In the genomic region with DNA sequence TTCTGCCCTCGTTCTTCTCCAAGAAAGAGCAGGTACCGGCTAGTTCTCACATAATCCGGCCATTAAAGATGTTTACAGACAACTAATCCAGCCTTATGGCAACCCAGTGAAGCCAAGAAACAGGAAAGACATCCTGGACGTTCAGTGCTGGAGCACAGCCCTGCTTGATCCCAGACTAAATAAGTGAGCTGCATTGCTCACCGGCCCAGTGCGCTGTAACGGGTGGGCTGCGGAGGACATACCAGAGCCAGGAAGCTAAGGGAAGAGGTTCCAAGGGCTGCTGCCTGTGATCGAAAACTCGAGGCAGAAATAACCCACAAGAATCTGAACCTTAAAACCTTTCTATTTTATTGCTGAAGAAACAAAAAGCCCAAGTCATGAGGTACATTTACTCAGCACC, we compare ENCODE assay signal across 24 mouse cellular contexts. TPM values are rescaled to one million over a fixed set of nuclear protein-coding genes. Genes with fewer than 3 reads are reported as not detected.
DNase-seq lines count a peak whose midpoint lies in the region; ATAC-seq and TF ChIP-seq lines count a peak whose summit lies in the region.
"Had no signal": no experiment of that assay in that cellular context is flagged by ENCODE, and none has a peak within 500 bp of the region (broad histone marks: within the 10 kb centered on the region; RNA-seq: fewer than 3 reads in every experiment).

No protein-coding gene starts in this region.

- H3K9me3 ChIP-seq in kidney, embryonic 15.5 days (replicated peaks), result no peaks in the 10 kb centered on the region
- H3K9me3 ChIP-seq in kidney, embryonic 16.5 days (ENCODE audit: low read length), result no peaks in the 10 kb centered on the region
- H3K9me3 ChIP-seq in midbrain, embryonic 13.5 days, result no peaks in the 10 kb centered on the region
- H3K9me3 ChIP-seq in midbrain, postnatal 0 days (ENCODE audit: low read length), result no peaks in the 10 kb centered on the region
- no peaks in the 10 kb centered on the region for H3K9me3 ChIP-seq in stomach, postnatal 0 days (ENCODE audit: control insufficient read depth, low read length)
- H3K9me3 ChIP-seq: heart, embryonic 13.5 days; limb, embryonic 12.5 days; liver, embryonic 13.5 days; lung, embryonic 15.5 days had no signal

- peak overlapping the region; percentile 3; the same call in 1 of the 2 replicates for H3K27ac ChIP-seq in kidney, embryonic 15.5 days
- no peak overlapping the region for H3K27ac ChIP-seq in kidney, embryonic 16.5 days (ENCODE audit: low read length)
- H3K27ac ChIP-seq in midbrain, embryonic 13.5 days, result peak overlapping the region; percentile 44; the same call in 1 of the 2 replicates
- H3K27ac ChIP-seq in midbrain, postnatal 0 days (ENCODE audit: low read depth, low read length), result no peak overlapping the region
- 0 out of 2 replicates have a peak overlapping the region, but pooled peaks have one; percentile 18 for H3K27ac ChIP-seq in stomach, postnatal 0 days (replicated peaks)
- H3K27ac ChIP-seq: heart, embryonic 13.5 days; limb, embryonic 12.5 days; liver, embryonic 13.5 days; lung, embryonic 15.5 days; macrophage had no signal

- no peaks in the 10 kb centered on the region for H3K27me3 ChIP-seq in kidney, embryonic 15.5 days
- H3K27me3 ChIP-seq in kidney, embryonic 16.5 days (ENCODE audit: insufficient read depth, low read length), result no peaks in the 10 kb centered on the region
- no peaks in the 10 kb centered on the region for H3K27me3 ChIP-seq in midbrain, embryonic 13.5 days
- H3K27me3 ChIP-seq in midbrain, postnatal 0 days (ENCODE audit: insufficient read depth, low read length), result no peaks in the 10 kb centered on the region
- H3K27me3 ChIP-seq in stomach, postnatal 0 days (ENCODE audit: control insufficient read depth, insufficient read depth, low read length), result no peaks in the 10 kb centered on the region
- H3K27me3 ChIP-seq: heart, embryonic 13.5 days; limb, embryonic 12.5 days; liver, embryonic 13.5 days; lung, embryonic 15.5 days had no signal

- no peak for ATAC-seq in kidney, embryonic 15.5 days (replicated peaks; ENCODE audit: low FRiP score)
- no peak for ATAC-seq in kidney, embryonic 16.5 days (ENCODE audit: low FRiP score, low TSS enrichment)
- ATAC-seq in midbrain, embryonic 13.5 days, result no peak
- ATAC-seq in midbrain, postnatal 0 days (ENCODE audit: low FRiP score), result no peak
- ATAC-seq in stomach, postnatal 0 days (ENCODE audit: low FRiP score, low TSS enrichment), result no peak
- ATAC-seq in inflammation-experienced regulatory T-cells, adult 6 months, result no peak
- ATAC-seq: CD4-positive, CD25-positive, alpha-beta regulatory T cell, adult 4 months; intestine, postnatal 0 days had no signal

- no peak overlapping the region for H3K4me2 ChIP-seq in kidney, embryonic 15.5 days
- H3K4me2 ChIP-seq in kidney, embryonic 16.5 days (replicated peaks; ENCODE audit: low read depth, low read length), result no peak overlapping the region
- H3K4me2 ChIP-seq in midbrain, embryonic 13.5 days (replicated peaks), result no peak overlapping the region
- H3K4me2 ChIP-seq in midbrain, postnatal 0 days (ENCODE audit: low read depth, low read length, poor library complexity, severe bottlenecking), result no peak overlapping the region
- H3K4me2 ChIP-seq in stomach, postnatal 0 days (replicated peaks; ENCODE audit: low read depth), result no peak overlapping the region
- H3K4me2 ChIP-seq: heart, embryonic 13.5 days; limb, embryonic 12.5 days; liver, embryonic 13.5 days; lung, embryonic 15.5 days had no signal

- WGBS in kidney, embryonic 15.5 days, result 63% methylated on average over 10 of the region's 10 CpGs
- 48% methylated on average over 10 of the region's 10 CpGs for WGBS in kidney, embryonic 16.5 days
- 78% methylated on average over 10 of the region's 10 CpGs for WGBS in midbrain, embryonic 13.5 days
- 67% methylated on average over 10 of the region's 10 CpGs for WGBS in midbrain, postnatal 0 days
- 44% methylated on average over 10 of the region's 10 CpGs for WGBS in stomach, postnatal 0 days

- TF ChIP-seq EP300 in stomach, postnatal 0 days (optimal IDR thresholded peaks at IDR 0.05), result no peak

- H3K4me1 ChIP-seq in kidney, embryonic 15.5 days, result peaks cover 18% of the 10 kb centered on the region
- peaks cover 14% of the 10 kb centered on the region for H3K4me1 ChIP-seq in kidney, embryonic 16.5 days (ENCODE audit: insufficient read depth, low read length)
- 0 out of 2 replicates have a peak, but pooled peaks cover 9% of the 10 kb centered on the region for H3K4me1 ChIP-seq in midbrain, embryonic 13.5 days (replicated peaks)
- peaks cover 4% of the 10 kb centered on the region; the same call in 1 of the 2 replicates for H3K4me1 ChIP-seq in midbrain, postnatal 0 days (ENCODE audit: insufficient read depth, low read length)
- H3K4me1 ChIP-seq in stomach, postnatal 0 days (replicated peaks; ENCODE audit: control insufficient read depth, insufficient read depth), result no peaks in the 10 kb centered on the region
- H3K4me1 ChIP-seq: heart, embryonic 13.5 days; limb, embryonic 12.5 days; lung, embryonic 15.5 days had no signal

- H3K4me3 ChIP-seq in kidney, embryonic 15.5 days (replicated peaks), result no peak overlapping the region
- no peak overlapping the region for H3K4me3 ChIP-seq in kidney, embryonic 16.5 days (ENCODE audit: low read length)
- H3K4me3 ChIP-seq in midbrain, embryonic 13.5 days (replicated peaks), result no peak overlapping the region
- no peak overlapping the region for H3K4me3 ChIP-seq in midbrain, postnatal 0 days (ENCODE audit: low read depth, low read length)
- no peak overlapping the region for H3K4me3 ChIP-seq in stomach, postnatal 0 days (ENCODE audit: low read depth, low read length)
- H3K4me3 ChIP-seq: heart, embryonic 13.5 days; limb, embryonic 12.5 days; liver, embryonic 13.5 days; lung, embryonic 15.5 days had no signal

- no peak for TF ChIP-seq CTCF in midbrain, postnatal 0 days (IDR thresholded peaks at IDR 0.05)
- TF ChIP-seq CTCF in stomach, postnatal 0 days (IDR thresholded peaks at IDR 0.05; ENCODE audit: low read depth), result no peak

- H3K36me3 ChIP-seq in kidney, embryonic 15.5 days, result no peaks in the 10 kb centered on the region
- no peaks in the 10 kb centered on the region for H3K36me3 ChIP-seq in kidney, embryonic 16.5 days (ENCODE audit: insufficient read depth, low read length)
- H3K36me3 ChIP-seq in midbrain, embryonic 13.5 days, result no peaks in the 10 kb centered on the region
- H3K36me3 ChIP-seq in midbrain, postnatal 0 days (ENCODE audit: insufficient read depth, low read length), result no peaks in the 10 kb centered on the region
- H3K36me3 ChIP-seq in stomach, postnatal 0 days (ENCODE audit: control insufficient read depth, insufficient read depth, low read length), result no peaks in the 10 kb centered on the region
- H3K36me3 ChIP-seq: G1E; heart, embryonic 13.5 days; limb, embryonic 12.5 days; liver, embryonic 13.5 days; lung, embryonic 15.5 days had no signal

- H3K9ac ChIP-seq in kidney, embryonic 15.5 days, result no peak overlapping the region
- H3K9ac ChIP-seq in kidney, embryonic 16.5 days (replicated peaks; ENCODE audit: low read length), result no peak overlapping the region
- no peak overlapping the region for H3K9ac ChIP-seq in midbrain, embryonic 13.5 days (replicated peaks)
- no peak overlapping the region for H3K9ac ChIP-seq in midbrain, postnatal 0 days (replicated peaks; ENCODE audit: low read length, poor library complexity, severe bottlenecking)
- no peak overlapping the region for H3K9ac ChIP-seq in stomach, postnatal 0 days (ENCODE audit: low read length)
- H3K9ac ChIP-seq: heart, embryonic 13.5 days; limb, embryonic 12.5 days; liver, embryonic 13.5 days; lung, embryonic 15.5 days had no signal

- DNase-seq in cerebellum, postnatal 10 days, result peak; percentile 38 to 48
- DNase-seq in cerebellum, postnatal 36 days, result no peak
- no peak for DNase-seq in midbrain, postnatal 0 days (ENCODE audit: low spot score)
- no peak for DNase-seq in stomach, postnatal 0 days (ENCODE audit: low spot score)
- DNase-seq: adrenal gland, postnatal 36 days; cerebellum, adult 8-10 months; heart, adult 11 months; heart, postnatal 36 days; kidney, postnatal 36 days; liver, embryonic 13.5 days; thymus, postnatal 36 days had no signal

RNA-seq across cellular contexts. Expression of gene Reg4, which starts 11.1 kb away (rescaled TPM):
- polyA plus RNA-seq in kidney, embryonic 15.5 days (2015; fragmentation: Nextera tagmentation; extraction: Ambion mirVana), result 0.21 and 0.22 TPM in 2 replicates
- polyA plus RNA-seq in kidney, embryonic 16.5 days (2015; fragmentation: Nextera tagmentation; extraction: Ambion mirVana), result 0.58 and 0.67 TPM in 2 replicates
- polyA plus RNA-seq in midbrain, embryonic 13.5 days (2015; fragmentation: Nextera tagmentation; extraction: Ambion mirVana), result not detected in 2 replicates
- total RNA-seq in midbrain, postnatal 0 days (2014; rRNA removed), result not detected in 2 replicates
- not detected in 2 replicates for polyA plus RNA-seq in midbrain, postnatal 0 days (2015; fragmentation: Nextera tagmentation; extraction: Ambion mirVana)
- polyA plus RNA-seq in stomach, postnatal 0 days (2015; fragmentation: Nextera tagmentation; extraction: Ambion mirVana), result not detected in 2 replicates
- polyA plus RNA-seq in inflammation-experienced regulatory T-cells, adult 6 months (2017; shearing (Covaris generic)), result not detected
- total RNA-seq: adrenal gland, postnatal 36 days; G1E; heart, postnatal 36 days had no signal
- polyA plus RNA-seq: CD4-positive, CD25-positive, alpha-beta regulatory T cell, adult 4 months; G1E; heart, embryonic 13.5 days; limb, embryonic 12.5 days; liver, embryonic 13.5 days; lung, embryonic 15.5 days; macrophage; midbrain, embryonic 16.5 days; neural tube, embryonic 11.5 days had no signal

RNA-seq across cellular contexts. Expression of gene Adam30, which starts 50.4 kb away (rescaled TPM):
- polyA plus RNA-seq in kidney, embryonic 15.5 days (2015; fragmentation: Nextera tagmentation; extraction: Ambion mirVana), result not detected in 2 replicates
- polyA plus RNA-seq in kidney, embryonic 16.5 days (2015; fragmentation: Nextera tagmentation; extraction: Ambion mirVana), result not detected in 2 replicates
- polyA plus RNA-seq in midbrain, embryonic 13.5 days (2015; fragmentation: Nextera tagmentation; extraction: Ambion mirVana), result not detected in 2 replicates
- total RNA-seq in midbrain, postnatal 0 days (2014; rRNA removed), result not detected in 2 replicates
- polyA plus RNA-seq in midbrain, postnatal 0 days (2015; fragmentation: Nextera tagmentation; extraction: Ambion mirVana), result not detected in 2 replicates
- polyA plus RNA-seq in stomach, postnatal 0 days (2015; fragmentation: Nextera tagmentation; extraction: Ambion mirVana), result not detected in 2 replicates
- polyA plus RNA-seq in inflammation-experienced regulatory T-cells, adult 6 months (2017; shearing (Covaris generic)), result not detected
- total RNA-seq: adrenal gland, postnatal 36 days; heart, postnatal 36 days had no signal
- polyA plus RNA-seq: CD4-positive, CD25-positive, alpha-beta regulatory T cell, adult 4 months; G1E; heart, embryonic 13.5 days; intestine, postnatal 0 days; limb, embryonic 12.5 days; liver, embryonic 13.5 days; lung, embryonic 15.5 days; macrophage; midbrain, embryonic 16.5 days; neural tube, embryonic 11.5 days had no signal

Comparison
In these comparisons a context has a peak if more than half of its experiments do, and no peak if none do; other contexts are left out.
1. DNase-seq: peak in cerebellum, postnatal 10 days (2 of 2); none in cerebellum, postnatal 36 days (0 of 2), midbrain, postnatal 0 days (single experiment) and stomach, postnatal 0 days (single experiment).
2. H3K27ac ChIP-seq: peak in kidney, embryonic 15.5 days (single experiment), midbrain, embryonic 13.5 days (single experiment) and stomach, postnatal 0 days (single experiment); none in kidney, embryonic 16.5 days (single experiment) and midbrain, postnatal 0 days (single experiment).